Mouse (Mus musculus) regulatory T cell (primary cell): ENCODE data around the gene D430041D05Rik.

Experiments
- in situ Hi-C: fragments of 300-600 bp; cut with MboI, MseI; formaldehyde crosslinking; loops from one replicate; pipeline ENCODE4 v1.15.1; 2025; ENCODE audit warnings: high pct_unique_total_duplicates

The D430041D05Rik gene

DNA sequence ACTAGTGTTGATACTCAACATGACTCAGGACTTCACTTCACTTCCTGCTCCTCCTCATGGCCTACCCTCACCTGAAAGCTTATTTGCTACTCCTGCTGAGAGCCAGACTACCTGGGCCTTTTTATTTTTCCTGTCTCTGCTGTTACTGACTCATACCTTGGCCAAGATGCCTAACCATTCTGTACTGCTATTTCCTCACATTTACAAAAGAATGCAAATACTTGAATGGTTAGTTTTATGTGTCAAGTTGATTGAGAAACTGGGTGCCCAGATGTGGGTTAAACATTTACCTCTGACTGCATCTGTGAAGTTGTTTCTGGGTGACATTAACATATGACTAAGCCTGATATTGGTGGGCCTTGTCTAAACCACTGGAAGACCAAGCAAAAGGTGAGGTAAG is 56.7 kb downstream of the D430041D05Rik start:
- in situ Hi-C loops: no loop called here

DNA sequence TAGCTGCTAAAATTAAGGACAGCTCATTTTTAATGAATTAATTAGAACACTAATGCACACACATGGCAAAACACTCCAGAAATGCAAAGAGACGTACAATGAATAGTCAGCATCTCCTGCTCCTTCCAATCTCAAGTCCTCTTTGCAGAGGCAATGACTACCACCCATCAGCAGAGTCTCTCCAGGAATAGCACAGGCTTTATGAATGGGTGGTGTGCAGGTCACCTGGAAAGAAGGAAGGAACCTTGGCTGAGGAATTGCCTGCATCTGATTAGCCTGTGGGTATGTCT is 58.7 kb downstream of the D430041D05Rik start:
- in situ Hi-C loops: no loop called here

DNA sequence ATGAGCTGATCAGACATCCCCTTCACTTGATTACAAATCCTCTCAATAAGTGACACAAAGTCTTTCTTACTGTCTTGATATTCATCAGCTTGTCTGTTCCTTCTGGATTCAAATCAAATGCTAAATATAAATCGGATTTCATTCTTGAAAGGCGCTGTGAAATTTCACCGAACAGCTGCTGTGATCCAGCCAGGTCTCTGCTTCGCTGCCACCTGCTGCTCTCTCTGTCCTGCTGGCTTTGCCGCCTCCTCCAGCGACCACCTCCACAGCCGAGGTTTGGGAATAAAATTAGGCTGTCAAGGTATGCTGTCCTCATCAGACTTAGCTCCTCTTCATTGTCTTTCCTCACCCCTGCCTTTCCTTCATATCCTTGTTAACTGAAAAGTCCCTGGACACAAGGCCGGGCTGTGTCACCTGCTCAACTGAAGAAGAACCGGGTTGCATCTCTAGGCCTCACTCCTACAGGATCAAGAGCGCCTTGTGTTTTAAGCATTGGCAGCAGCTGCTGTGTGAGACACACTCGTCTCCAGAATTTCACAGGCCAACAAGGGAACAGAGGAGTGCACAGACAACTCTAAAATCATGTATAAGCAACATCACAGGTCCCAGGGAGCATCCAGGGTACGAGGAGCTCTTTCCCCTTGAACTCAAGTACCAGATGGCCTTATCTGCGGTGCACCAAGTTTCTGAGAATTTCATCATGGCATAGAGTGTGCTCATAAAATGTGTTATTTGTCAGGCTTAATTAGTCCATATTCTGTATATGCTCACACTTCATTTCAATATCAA is 59.2 kb downstream of the D430041D05Rik start:
- in situ Hi-C loops: no loop called here

DNA sequence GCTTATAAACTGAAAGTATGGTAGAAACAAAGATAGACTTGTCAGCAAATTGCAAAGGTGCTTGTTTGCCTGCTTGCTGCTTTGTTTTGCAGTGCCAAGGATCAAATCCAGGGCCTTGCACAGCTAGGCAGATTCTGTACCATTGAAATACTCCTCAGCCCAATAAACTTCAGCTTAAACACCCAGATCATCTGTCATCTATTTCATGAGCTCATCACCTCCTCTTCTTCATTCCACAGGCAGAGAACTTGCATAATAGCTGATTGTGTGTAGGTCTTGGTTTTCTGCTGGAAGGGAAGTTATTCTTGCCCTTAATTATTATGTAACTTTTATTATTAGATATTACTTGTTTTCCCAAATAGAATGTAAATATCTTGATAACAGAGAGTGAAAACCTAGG is 73.2 kb downstream of the D430041D05Rik start:
- in situ Hi-C loops: no loop called here

DNA sequence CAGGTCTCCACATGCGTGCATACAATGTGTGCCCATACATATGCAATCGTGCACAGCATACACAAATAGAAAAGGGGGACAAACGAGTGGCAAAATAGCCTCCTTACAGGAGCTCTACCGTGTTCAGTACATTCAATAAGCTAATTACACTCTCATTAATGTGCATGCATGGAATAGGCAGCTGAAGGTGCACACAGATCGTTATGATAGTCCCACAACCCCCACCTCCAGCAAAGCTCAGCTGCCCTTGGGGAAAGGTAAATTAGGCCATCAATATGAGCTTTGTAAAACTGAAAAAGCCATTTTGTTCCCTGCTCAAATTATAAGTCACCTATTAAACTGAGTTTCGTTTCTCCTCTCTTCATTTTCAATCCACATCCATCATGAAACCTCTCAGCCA is 75.0 kb downstream of the D430041D05Rik start:
- in situ Hi-C loops: no loop called here

DNA sequence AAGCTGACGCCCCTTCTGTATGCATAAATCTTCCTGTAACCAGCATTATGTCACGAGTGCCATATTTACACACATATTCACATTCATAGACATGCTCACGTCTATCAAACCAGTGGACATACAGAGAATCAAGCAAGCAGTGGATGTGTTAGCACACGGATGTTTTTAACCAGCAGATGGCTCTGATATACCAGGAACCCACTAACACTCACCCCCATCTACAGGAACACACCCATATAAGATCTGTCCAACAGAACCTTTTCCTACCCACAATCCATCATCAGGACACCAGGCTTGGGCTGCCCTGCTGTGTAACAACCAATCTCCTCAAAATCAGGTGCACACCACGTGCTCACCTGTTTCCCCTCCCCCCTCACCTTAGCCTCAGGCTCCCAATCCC is 76.9 kb downstream of the D430041D05Rik start:
- in situ Hi-C loops: no loop called here

DNA sequence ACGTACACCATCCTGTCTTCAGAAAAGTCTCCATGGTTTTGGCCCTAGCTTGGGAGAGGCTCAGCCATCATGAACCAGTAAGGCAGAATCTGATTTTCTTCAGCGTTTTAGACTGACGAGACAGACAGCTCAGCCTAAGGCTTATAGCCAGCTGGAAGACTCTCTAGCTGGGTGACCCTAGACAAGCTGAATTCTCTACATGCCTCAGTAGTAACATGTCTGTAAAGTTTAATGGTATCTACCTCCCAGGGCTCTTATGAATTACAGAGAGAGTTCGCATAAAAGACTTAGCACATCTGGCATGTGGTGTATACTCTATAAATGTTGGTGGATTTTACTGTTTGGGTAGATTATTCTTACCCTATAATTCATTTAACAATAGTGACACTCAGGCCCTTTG is 78.1 kb downstream of the D430041D05Rik start:
- in situ Hi-C loops: no loop called here

DNA sequence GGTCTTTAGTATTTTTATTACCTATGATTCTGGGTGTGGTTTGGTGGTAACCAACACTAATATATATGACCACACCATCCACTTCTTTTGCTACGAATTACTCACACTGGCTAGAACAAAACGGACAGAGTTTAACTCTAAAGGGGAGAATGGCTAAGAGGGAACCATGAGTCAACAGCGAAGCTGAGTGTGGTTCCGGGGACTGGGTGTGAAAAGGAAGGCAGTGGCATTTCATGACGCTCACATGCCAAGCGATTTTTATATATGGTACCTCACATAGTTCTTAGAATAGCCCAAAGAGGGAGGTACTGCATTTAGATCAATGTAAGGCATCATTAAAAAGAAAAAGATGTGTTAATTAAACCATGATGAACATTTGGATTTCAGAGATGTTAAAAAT is 79.6 kb downstream of the D430041D05Rik start:
- in situ Hi-C loops: no loop called here

DNA sequence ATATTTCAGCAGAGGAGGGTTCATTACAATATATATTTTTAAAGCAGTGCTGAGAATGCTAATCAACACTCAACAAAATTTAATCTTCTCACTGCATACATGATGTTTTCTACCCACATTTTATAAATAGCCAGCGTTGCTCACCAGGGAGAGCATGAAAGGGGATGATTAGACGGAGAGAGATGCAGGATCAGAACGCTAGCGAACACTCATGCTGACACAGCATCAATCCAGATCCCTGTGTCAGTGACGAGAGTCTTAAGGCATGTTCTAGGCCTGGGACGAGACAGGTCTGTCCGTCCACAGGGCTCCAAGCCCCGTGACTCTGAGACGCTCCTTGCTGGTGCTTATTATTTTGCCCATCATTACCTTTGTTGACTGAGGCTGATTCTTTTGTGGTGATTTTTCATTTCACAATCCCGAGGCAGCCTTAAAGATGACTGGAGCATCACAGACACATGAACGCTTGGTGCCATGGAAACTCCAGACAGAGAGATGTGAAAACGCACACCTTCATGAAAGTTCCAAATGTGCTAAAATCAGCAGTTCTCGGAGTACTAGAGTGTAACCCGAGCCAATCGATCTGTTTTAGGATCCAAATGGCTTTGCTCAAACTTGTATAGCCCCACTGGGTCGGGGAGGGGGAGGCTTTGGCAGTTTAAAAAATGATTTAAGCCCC is 83.6 kb downstream of the D430041D05Rik start:
- in situ Hi-C loops: no loop called here

DNA sequence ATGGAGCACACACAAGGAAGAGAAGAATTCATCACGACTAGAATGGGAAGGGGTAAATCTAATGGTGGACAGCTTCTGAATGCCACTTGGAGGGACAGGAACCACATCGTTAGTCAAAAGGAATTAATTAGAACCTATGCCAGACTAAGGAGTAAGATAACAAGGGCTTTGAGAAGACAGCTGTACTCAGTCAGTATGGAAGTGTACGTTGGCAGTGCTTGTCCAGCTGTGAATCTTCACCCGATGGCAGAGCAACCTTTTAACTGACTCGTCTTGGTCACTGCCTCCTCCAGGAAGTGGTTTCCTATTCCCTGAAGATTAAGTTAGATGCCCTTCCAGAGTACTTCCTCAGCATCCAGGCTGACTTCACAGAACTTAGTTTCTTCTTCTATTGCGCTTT is 87.0 kb downstream of the D430041D05Rik start:
- in situ Hi-C loops: no loop called here

DNA sequence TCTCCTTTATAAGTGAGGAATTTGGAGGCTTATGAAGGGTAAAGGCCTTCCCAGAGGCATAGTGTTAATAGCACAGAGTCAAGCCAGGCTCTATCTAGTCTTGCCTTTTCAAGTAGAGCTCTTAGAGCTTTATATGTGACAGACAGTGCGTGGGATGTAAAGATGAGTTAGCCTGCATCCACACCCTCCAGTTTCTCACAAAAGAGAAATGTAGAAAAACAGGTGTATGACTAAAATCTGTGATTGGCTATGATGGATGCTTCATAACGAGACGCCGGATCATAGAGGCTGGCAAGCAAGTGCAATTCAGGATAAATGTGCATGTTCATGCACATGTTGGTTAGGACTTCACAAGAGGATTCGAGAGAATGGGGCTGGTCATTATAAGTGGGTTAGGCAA is 87.5 kb downstream of the D430041D05Rik start:
- in situ Hi-C loops: no loop called here

DNA sequence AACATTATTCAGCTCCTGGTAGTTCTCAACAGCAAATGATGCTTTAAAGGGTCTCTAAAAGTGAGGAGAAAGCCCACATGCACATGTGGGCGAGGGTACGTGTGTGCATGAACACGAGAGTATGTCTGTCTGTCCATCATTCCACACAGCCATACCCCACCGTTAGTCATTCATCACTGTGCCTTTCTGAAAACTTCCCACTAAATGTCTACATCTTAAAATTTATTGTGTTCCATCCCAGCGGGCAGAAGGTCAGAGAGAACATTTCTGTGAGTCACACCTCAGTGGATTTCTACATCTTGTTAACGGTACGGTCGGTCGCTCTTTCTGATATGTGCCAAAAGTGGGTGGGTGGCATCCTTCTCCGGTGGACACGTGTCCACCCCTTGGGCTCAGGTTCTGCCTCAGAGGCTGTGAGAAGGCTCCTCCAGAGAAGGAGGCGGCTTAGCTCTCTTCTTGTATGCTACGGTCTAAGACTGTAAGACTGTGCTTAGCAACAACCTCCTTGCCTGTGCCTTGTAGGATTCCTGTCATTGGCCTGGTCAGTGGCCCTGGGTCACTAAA is 90.7 kb downstream of the D430041D05Rik start:
- in situ Hi-C loops: no loop called here

DNA sequence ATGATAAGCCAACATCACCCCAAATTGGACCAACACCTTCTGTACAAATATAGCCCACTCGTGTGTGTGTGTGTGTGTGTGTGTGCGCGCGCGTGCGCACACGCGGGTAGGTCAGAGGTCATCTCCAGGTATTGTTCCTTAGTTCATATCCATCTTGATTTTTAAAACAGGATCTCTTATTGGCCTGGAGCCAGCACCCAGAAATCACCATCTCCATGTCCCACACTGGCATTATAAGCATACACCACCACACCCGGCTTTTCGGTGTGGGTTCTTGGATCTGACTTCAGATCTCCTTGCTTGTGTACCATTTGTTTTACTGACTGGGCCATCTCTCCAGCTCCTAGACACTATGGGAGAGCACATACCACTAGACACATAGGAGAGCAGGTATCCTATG is 91.4 kb downstream of the D430041D05Rik start:
- in situ Hi-C loops: no loop called here

DNA sequence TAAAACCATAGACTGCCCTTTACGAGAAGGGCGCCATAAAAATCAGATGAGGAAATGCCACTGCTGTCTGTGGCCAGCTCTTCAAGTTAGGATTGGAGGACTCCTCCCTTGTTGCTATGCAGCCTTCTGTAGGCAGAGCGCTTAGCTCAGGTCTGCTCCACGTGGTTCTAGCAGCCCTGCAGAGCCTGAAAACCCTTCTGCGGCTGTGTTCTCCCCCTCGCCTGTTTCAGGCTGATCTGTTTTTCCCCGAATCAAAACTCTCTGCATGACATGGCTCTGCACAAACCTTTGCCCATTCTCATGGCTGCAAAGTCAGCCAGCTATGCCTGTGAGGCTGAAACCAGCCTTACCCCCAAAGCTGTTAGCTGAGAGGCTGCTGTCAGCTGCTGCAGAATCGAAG is 91.9 kb downstream of the D430041D05Rik start:
- in situ Hi-C loops: no loop called here

DNA sequence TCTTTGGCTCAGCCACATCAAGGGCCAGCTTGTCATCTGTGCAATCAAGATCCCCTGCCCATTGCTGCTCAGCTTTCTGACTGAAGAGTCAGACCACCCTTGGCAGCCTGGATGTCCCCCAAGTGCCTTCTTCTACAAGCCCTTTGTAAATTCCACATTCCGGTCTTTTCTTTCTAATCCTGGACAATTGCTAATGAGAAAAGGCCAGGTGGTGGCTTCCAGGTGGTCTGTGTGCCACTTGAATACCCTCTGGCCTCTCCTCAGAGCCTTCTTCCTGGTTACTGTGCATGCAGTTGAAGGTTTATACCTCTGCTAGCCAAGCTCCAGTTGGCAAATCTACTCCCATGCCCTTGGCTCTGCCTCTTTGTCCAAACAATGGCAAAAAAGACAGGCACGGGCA is 92.6 kb downstream of the D430041D05Rik start:
- in situ Hi-C loops: no loop called here

DNA sequence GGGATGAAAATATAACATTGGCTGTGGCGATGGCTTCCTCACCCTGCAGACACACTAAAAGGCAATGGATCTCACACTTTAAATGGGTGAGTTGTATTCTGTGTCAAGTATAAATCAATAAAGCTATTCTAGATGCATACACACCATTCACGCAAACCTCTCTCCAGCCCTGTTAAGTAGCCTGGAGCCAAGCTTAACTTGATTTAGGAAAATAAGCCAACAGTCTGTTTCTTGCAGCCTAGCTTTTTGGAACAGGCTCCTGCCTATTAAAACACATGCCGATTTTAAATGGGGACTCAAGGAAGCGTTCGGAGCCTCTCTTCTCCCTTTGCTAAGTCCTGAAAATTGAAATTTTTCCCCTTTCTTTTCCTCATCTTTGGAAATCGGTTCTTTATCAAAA is 93.2 kb downstream of the D430041D05Rik start:
- in situ Hi-C loops: no loop called here

DNA sequence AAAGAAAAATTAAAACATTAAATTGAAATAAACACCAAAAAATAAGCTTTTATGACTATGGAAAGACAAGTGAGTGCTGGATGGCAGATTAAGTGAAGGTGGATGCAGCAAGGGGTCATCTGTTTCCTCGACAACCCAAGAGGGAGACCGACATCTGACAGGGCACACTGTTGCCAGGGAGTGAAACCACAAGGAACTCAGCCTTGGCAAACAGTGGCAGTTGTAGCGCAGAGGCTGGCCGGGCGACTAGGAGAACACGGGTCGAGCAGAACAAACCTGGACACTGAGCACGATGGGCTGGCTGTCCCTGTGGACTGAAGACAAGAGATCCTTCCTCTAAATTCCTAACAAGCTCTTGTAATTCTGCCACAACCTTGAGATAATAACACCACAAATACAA is 94.3 kb downstream of the D430041D05Rik start:
- in situ Hi-C loops: no loop called here

DNA sequence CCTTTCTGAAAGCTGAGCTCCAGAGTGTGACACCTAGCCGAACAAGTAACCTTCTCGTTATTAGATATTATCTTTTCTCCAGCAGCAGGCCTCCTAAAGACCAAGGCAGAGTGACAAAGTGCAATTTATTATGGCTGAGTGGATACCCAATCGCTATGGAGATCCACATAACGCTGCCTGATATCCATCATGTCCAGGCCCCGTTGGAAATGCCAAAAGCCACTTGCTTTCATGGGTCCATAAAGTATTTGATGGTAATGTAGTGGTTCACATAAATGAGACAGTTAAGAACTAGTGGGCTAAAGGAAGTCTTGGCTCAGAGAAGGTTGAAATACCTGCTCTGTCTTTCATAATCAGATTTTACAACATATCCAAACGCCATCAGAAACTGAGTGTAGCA is 97.6 kb downstream of the D430041D05Rik start:
- in situ Hi-C loops: no loop called here

DNA sequence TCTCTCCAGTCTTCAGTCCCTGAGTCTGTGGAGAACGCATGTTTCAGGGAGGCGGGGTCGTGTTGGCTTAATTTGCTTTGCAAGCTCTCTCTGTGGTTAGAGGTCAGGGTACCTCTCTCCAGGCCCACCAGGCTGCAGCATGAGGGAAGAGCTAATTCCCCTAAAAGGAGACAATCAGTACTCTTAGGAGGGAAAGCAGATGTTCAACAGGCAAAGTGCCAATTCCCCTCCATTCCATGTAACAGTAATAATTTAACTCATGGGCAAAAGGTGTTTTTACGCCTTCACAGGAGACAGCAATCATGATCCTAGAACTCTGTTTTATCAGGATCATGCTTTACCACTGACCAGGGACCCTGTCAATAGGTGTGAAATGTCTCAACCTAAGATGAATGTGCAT is 103.7 kb downstream of the D430041D05Rik start:
- in situ Hi-C loops: no loop called here

DNA sequence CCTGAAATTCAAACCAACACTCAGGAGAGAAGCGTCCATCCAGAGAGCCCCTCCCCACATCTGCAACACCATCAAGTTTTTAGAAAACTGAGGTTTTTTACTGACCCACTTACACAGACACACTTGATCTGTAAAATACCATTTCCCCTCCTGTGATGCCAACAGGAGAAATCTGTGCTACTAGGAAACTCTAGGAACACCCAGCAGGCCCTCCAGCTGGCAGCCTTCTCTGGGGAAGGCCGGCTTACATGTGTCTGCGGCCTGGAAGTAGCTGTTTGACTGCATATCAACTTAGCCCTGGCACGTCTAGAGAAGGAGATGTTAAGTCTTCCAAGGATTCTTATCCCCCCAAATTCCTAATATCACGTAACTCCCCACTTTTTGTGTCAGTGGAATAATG is 105.1 kb downstream of the D430041D05Rik start:
- in situ Hi-C loops: no loop called here

DNA sequence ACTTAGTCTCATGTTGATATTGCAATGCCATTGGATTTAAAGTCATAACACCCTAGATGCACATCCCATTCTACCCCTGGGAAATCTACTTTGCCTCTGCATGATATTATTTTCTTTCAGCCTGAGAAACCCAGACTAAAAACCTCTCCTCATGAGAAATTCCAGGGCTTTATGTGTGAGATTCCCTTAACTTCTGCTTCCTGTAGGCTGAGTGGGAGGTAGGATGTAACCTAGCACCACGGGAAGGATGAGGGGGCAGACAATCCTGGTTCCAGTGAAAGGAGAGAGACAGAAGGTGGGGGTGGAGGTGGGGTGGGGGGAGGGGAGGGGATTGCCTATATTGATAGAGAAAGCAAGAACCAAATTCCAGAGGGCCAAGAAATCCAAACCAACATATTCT is 110.9 kb downstream of the D430041D05Rik start:
- in situ Hi-C loops: no loop called here

DNA sequence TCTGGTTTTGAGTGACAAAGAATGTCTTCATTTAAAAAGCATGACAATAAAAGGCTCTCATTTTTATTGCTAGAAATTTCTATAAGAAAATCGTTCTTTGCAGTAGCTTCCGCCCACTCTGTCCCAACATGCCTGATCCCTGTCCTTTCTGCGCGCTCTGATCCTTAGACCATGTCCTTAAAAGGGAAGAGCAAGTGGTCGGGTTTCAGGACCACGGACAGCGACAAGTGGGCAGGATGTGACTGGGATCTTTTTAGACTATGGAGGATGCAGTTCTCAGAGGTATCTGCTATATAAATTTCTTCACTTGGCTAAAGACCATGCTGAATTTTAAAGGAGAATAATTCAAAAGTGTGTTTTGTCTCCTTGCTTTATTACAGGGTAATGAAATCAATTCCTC is 111.7 kb downstream of the D430041D05Rik start:
- in situ Hi-C loops: no loop called here

DNA sequence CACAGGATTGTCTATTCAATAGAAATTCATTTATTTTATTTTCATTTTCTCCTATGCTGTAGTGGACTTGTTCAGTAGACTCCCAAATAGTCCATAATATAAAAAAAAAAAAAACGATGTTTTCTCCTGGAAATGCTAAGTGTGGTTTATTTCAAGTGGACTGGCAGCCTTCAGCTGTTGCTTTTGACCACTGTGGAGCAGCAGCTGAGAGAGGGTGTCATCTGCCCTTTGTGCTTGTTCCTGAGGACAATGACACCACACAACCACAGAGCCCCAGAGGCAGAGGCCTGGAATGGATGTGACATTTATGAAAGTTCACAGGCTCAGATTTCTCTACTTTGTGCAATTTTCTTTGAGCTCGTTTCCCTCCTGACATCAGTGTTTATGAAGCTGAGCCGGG is 124.0 kb downstream of the D430041D05Rik start:
- in situ Hi-C loops: no loop called here
